Mouse (Mus musculus) erythroblast, embryonic 14.5 days (primary cell): ENCODE data around the gene Lpcat2.

Experiments used
- GATA1 ChIP-seq: IDR thresholded peaks from 2 replicates; pipeline ENCODE4 v1.6.1; 2012; ENCODE audit warnings: low read length, inconsistent platforms, mixed read lengths
- TAL1 ChIP-seq: IDR thresholded peaks from 3 replicates; pipeline ENCODE4 v1.6.1; 2012; ENCODE audit warnings: low read length, inconsistent platforms, mixed read lengths

DNA sequence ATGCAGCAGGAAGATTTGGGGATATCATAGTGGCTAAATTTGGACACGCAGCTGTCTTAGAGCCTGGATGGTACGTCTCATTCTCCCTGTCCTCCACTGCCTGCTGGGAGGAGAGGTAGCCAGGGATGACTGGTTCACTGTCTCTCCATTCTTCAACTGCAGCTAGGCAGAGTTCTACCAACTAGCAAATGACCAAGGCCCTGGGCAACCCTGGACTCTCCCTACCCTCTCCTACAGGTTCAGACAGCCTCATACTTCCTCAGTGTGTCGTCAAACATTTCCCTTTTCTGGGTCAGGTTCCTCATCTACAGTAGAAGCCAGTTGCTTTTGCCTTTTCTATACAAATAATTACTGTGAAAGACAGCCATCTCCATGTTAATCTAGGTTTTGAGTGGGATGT, 466 bp upstream of the Lpcat2 start:
- no peak for TF ChIP-seq GATA1
- TF ChIP-seq TAL1, result no peak
